Mouse (Mus musculus) erythroblast, embryonic 14.5 days (primary cell): ENCODE data around the gene D1Ertd622e.

Source experiments
- GATA1 ChIP-seq: IDR thresholded peaks from 2 replicates; pipeline ENCODE4 v1.6.1; 2012; ENCODE audit warnings: low read length, inconsistent platforms, mixed read lengths
- TAL1 ChIP-seq: IDR thresholded peaks from 3 replicates; pipeline ENCODE4 v1.6.1; 2012; ENCODE audit warnings: low read length, inconsistent platforms, mixed read lengths

- TF ChIP-seq GATA1 (no peak), TAL1 (no peak)
These were observed 33.0 kb downstream of the D1Ertd622e start for GRCm38 (mm10) chr1:97628859-97629258.
